Mouse (Mus musculus): ENCODE data around the gene Rnase1.

DNA sequence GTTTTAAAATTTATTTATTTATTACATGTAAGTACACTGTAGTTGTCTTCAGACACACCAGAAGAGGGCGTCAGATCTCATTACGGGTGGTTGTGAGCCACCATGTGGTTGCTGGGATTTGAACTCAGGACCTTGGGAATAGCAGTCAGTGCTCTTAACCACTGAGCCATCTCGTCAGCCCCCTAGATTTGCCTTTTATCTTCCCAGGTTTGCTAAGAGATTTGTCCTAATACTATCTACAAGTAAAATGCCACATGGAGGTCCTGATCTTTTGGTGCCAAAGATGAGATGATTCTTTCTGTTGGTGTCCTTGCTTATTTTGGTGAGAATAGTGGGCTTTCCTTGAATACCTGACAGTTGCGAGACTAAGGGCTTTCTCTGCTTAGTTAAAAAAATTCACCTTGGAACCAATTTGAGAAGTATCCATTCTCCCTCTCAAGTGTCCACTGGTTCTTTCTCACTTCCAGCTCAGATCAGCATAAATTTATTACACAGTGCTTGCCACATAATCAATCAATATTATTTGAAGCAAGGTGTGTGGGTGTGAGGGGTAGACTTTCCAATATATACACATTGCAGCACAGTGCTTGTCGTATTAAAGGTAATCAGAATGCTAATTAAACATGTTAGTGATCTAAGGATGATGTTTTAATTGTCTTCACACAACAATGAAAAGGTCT is 9.6 kb upstream of the Rnase1 start:
- TF ChIP-seq CTCF (IDR thresholded peaks at IDR 0.05; ENCODE audit: borderline replicate concordance, control insufficient read depth, extremely low read depth, insufficient read depth, low read length, poor library complexity) (no peak), POLR2A (IDR thresholded peaks at IDR 0.05; ENCODE audit: control insufficient read depth, extremely low read depth, insufficient read depth, low read length, poor library complexity) (no peak)

Data from thymus, adult 2 months (tissue).